Mouse (Mus musculus): Measurements from ENCODE around the gene Cys1. TPM values are rescaled to one million over a fixed set of nuclear protein-coding genes. Genes with fewer than 3 reads are reported as not detected.
"Not testable (repeated sequence)": the region's sequence is repeated elsewhere in the genome, so short reads cannot be mapped to it uniquely, and the experiment has no call there.

Cys1 gene
- total RNA-seq, 2 experiments from 2014 or later: 7.4 to 8.3 TPM

DNA sequence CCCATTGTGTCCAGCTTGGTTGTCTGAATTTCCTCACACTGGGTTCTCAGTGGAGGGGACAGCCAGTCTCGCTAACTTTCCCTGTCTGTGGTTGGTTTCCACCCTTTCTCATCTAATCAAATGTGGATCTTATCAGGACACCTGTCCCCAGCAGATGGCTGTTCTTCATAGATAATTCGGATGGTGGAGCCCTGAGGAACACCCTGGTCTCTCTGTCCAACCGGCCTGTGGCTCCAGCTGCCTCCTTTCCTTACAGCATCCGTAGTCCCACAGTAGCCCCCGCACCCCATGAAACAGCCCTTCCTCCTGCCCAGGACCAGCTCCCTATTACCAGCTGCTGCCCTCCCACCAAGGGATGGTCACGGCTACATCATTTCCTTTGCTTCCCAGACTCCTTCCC lies 35.7 kb downstream of the Cys1 start:
- DNase-seq: no peak

DNA sequence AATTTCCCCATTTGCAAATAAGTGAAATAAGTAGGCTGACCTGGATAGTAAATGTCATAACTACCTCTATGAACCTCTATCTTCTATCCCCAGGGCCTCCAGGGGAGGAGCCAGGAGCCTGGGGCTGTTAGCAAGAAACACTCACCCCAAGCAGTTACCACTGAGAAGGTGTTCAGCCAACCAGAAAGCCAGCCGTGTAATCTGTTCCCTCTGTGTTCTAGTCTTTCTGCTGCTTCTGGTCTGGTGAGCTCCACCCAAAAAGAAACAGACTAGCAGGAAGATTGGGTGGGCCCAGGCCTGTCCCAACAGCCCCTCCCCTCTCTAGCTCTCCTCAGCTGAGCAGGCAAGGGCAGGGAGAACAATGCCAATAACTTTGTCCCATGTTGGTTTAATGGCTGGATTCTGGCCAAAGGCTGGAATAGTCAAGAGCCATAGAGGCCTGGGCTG lies 37.5 kb downstream of the Cys1 start:
- DNase-seq: no peak

DNA sequence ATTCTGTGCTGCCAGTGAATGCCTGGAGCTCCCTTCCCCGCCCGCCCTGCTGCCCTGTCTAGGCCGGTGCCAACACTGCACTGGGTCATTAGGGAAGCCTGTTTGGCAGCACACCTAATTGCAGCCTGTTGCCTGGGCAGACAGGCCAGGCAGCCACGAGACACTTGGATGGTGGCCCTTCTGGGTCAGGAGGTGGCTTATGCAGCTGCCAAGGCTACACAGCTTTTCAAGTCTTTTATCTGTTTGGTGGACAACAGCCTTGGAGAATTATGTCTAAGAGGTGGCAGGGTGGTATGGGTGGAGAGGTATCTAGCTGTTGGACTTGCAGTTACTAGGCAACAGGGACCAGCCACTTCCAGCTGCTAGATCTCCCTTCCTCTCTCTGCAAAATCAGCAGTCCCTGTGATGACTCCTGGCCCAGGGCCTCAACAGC lies 39.2 kb downstream of the Cys1 start:
- DNase-seq: peak; percentile 68

DNA sequence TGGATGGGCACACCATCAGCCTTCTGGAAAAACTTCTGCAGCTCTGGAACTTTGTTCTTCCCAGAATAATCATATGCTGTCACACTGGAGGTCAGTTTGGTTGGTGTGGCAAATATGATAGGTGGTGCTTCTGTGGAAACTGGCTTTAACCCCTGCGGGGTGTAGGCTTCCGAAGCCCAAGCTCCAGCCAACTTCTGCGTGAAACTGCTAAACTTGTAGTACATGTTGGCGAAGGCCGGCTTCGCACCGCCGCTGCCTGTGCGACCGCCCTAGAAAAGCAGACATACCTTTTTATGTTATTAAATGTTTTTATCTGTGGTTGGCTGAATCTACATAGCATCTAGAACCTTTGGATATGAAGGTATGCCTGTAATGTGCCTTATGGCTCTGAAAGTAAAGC lies 42.8 kb downstream of the Cys1 start:
- not testable (repeated sequence) for DNase-seq

DNA sequence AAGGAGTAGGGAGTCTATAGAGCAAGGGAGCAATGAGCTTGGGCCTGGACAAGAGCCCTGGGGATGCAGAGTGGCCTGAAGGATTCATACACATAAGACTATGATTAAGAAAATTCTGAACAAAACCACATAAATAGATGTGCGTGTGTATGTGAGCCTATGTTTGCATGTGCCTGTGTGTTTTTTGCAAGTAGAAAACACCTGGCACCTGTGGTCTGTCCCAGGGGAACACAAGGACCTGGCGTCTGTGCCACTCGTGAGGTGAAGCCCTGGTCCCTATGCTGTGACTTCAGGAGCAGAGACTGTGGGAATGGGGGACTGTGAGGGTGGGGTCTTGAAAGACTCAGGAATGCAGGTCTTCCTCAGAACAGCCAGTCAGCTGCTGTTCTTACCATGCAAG lies 47.0 kb downstream of the Cys1 start:
- no peak for DNase-seq

DNA sequence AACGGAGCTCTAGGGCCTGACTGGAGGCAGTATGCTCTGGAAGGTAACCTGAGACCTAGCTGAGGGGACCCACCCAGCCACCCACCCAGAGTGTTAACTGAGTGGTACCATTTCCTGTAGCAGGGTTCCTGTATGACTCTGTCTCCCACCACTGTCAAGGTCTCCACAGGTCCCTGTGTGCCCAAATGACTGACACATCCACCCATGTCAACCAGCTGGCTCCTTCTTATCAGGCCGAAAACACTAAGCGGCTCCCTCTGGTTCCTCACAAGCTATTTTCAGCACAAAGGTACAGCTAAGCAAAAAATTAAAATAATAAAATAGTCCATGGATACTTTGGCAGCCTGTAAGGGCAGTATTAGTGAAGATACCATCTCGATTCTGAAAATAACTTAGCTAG lies 47.4 kb downstream of the Cys1 start:
- no peak for DNase-seq

DNA sequence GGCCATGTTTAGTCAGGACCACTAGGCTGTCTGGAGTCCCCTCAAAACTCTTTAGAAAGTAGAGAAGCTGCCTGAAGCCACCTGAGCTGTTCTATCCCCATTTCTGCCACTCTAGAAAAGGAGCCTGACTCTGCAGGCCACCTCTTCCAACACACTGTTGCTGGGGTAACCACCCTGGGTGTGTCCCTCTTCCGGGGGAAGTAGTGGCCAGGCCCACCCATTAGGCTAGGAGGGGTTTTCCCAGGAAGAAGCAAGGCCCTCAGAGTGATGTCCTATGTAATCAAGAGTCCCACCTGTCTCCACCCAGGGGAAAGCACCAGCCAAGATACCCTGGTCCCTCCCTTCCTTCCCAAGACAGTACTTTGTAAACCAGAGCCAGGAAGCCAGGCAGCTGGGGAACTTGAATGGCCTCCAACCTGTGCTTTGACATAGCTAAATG lies 47.8 kb downstream of the Cys1 start:
- no peak for DNase-seq

DNA sequence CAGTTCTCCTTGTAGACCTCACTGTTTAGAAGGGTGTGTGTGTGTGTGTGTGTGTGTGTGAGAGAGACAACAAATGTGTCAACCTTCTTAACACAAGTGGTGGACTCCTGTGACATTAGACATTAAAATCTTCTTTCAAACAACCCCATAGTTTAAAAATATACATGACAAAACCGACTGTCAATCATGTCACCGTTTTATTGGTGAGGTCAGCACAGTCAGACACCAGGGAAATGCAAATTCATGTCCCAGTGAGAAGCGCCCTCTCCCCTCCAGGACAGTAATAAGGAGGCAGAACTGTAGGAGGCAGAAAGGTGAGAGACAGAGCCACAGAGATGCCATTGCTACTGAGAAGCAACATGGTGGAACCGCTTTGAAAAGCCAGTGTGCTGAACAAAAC lies 49.2 kb downstream of the Cys1 start:
- no peak for DNase-seq

DNA sequence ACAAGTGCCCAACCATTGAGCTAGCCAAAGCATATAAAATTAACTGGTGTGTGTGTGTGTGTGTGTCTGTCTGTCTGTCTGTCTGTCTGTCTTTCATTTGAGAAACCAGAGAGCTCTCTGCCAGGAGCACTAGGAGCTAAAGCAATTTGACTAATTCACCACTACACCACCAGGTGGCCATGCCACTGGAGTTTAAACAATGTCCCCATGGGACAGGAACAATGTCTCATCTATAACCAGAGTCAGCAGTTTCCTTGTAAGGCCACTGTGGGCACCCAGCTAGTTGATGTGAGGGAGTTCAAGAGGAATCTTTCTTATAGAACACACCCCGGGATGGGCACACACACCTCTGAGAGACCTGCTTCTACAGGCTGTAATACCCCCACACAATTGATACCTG lies 51.4 kb downstream of the Cys1 start:
- no peak for DNase-seq

DNA sequence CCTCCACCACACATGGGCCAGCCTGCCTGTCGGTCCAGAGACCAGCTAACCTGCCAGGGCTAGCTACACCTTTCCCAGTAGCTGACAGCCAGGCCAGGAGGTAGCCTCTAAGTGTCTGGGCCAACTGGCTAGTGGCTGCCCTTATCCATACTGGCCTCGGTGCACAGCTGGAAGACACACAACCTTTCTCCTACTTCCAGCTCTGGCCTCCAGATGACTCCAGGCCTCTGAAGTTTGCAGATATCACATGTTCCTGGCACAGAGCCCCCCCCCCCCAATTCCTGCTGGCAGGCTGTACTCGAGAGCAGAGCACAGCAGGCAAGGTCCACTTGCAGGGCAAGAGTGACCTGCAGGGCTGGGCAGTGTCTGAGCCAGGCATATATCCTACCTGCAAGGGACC lies 54.4 kb downstream of the Cys1 start:
- DNase-seq: no peak

DNA sequence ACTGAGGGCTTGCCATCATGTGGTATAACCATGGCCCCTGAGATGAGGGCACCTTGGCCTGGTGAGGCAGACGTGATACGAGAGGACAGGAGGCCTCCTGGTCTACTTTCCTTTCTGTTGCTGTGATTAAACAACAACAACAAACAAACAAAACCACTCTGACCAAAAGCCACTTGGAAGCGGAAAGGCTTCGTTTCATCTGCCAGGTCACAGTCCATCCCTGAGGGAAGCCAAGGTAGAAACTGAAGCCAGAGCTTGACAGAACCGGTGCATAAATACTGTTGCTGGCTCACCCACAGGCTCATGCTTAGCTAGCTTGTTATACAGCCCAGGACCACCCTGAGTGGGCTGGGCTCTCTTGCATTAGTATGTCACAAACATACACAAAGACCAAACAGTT lies 55.2 kb downstream of the Cys1 start:
- DNase-seq: no peak

DNA sequence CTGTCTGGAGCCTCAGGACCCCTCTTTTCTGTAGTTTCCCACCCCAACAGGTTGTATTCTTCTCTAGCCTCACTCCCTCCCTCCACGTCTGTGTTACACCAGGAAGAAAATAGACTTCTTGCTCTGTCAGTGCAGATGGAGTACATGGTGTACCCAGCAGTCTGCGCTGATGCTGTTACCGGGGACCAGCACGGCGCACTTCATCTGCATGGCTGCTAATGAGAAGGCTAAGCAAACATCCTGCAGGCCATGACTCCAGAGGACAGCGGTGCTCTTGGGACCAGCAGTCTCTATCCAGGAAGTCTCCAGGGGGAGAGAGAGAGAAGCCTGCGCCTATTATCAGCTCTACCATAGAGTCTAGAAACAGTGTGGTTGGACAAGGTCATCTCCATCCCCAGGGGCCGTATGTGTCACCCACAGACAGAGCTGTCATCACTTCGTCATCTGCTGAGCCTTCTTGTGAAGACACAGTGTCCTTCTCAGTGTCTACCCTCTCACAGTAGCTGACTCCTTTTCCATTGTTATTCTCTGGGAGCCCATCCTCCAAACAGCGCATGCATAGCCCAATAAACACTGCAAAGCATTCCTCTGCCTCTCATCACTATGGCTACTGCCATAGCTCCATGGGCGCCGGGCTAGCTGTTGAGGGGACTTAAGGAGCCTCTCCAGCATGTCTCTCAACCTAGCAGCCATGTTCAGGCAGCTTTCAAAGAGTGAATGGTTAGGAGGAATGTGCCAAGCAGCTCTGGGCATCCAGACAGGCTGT lies 57.9 kb downstream of the Cys1 start:
- DNase-seq: no peak

DNA sequence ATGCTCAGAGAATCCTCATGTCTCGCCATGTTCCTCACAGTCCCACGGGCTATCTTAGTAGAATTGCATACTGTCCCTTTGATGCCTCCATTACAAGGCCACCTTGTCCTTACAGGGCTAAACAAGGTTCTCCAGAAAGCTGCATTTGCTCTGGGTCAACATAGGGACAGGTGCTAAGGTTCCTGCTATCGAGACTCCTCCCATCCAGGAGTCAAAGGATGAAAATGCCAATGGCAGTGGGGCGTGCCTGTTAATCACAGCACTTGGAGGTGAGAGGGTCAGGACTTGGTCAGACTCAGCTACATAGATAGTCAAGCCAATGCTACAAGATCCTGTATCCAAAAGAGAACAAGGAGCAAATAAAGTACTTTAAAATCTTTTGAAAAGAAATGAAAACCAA lies 62.2 kb downstream of the Cys1 start:
- no peak for DNase-seq

Other genes with a start within 250 kb of the Cys1 start
- gene Taf1b, start 183.5 kb downstream of the Cys1 start, total RNA-seq (2021): 10 to 100 TPM in 1 of 2 experiments, 1 to 10 TPM in 1; 7.2 to 10.6 TPM
- gene Grhl1, start 109.5 kb downstream of the Cys1 start, total RNA-seq (2021): under 1 TPM; 0.19 to 0.20 TPM
- gene Klf11, start 30.5 kb downstream of the Cys1 start, total RNA-seq (2021): 10 to 100 TPM in 1 of 2 experiments, 1 to 10 TPM in 1; 9.5 to 11.4 TPM
- 10 to 100 TPM; 13.5 to 21.2 TPM for gene Rrm2, start 26.4 kb upstream of the Cys1 start, total RNA-seq (2021)
- gene Mboat2, start 149.1 kb upstream of the Cys1 start, total RNA-seq (2021): 1 to 10 TPM; 7.1 to 8.4 TPM